Mouse (Mus musculus) MEL (cell line): ENCODE measurements around the gene Defb20. TPM values are rescaled to one million over a fixed set of nuclear protein-coding genes. Genes with fewer than 3 reads are reported as not detected.

Experiments used
- DNase-seq: peaks from one replicate; pipeline ENCODE4 v3.0.0; 2011; ENCODE audit warnings: low read depth, low spot score
- H3K27ac ChIP-seq: 2 replicates; pipeline ENCODE4 v1.5.1; 2012; ENCODE audit warnings: low read depth, mild to moderate bottlenecking, control low read depth, low read length, moderate library complexity; ENCODE audit not compliant: control insufficient read depth
- H3K27me3 ChIP-seq, 2 experiments: fragments of 150-350 bp in 1 of 2; sonication (generic) in 1 of 2; 2 replicates each; pipeline ENCODE4 v1.6.1; 2012; ENCODE audit warnings: low read length in 2 of 2, mild to moderate bottlenecking in 2 of 2, improper control_type of control experiment in 1 of 2, moderate library complexity in 1 of 2; ENCODE audit not compliant: insufficient read depth in 2 of 2, control insufficient read depth in 1 of 2
- H3K36me3 ChIP-seq, 2 experiments: 2 replicates each; pipeline ENCODE4 v1.6.1; 2012 to 2014; ENCODE audit warnings: low read length in 2 of 2, improper control_type of control experiment in 1 of 2, inconsistent platforms in 1 of 2, mild to moderate bottlenecking in 1 of 2; ENCODE audit not compliant: insufficient read depth in 2 of 2, control insufficient read depth in 1 of 2
- H3K4me1 ChIP-seq, 2 experiments: fragments of 150-350 bp in 1 of 2; sonication (generic) in 1 of 2; 2 replicates each; pipeline ENCODE4 v1.6.1; 2012; ENCODE audit warnings: low read length in 2 of 2, improper control_type of control experiment in 1 of 2, mild to moderate bottlenecking in 1 of 2; ENCODE audit not compliant: insufficient read depth in 2 of 2, control insufficient read depth in 1 of 2
- H3K4me3 ChIP-seq, 2 experiments: fragments of 150-350 bp in 1 of 2; sonication (generic) in 1 of 2; 2 replicates each; pipeline ENCODE4 v1.5.1; 2012; ENCODE audit warnings: low read depth in 2 of 2, low read length in 2 of 2, mild to moderate bottlenecking in 2 of 2, moderate library complexity in 2 of 2, control low read depth in 1 of 2, improper control_type of control experiment in 1 of 2; ENCODE audit not compliant: control insufficient read depth in 1 of 2, insufficient read depth in 1 of 2
- H3K79me2 ChIP-seq: 2 replicates; pipeline ENCODE4 v1.6.1; 2012; ENCODE audit warnings: mild to moderate bottlenecking, low read length, moderate library complexity; ENCODE audit not compliant: control insufficient read depth, poor library complexity, insufficient read depth
- H3K9ac ChIP-seq: 2 replicates; pipeline ENCODE4 v1.6.1; 2012; ENCODE audit warnings: low read depth, mild to moderate bottlenecking, control low read depth, low read length, moderate library complexity; ENCODE audit not compliant: control insufficient read depth, poor library complexity, severe bottlenecking
- H3K9me3 ChIP-seq: fragments of 150-350 bp; sonication (generic); replicated peaks from 2 replicates; pipeline ENCODE4 v1.6.1; 2012; ENCODE audit warnings: mild to moderate bottlenecking, low read length, improper control_type of control experiment, moderate library complexity; ENCODE audit not compliant: insufficient read depth
- CTCF ChIP-seq, 3 experiments: IDR thresholded peaks in 2 of 3; conservative IDR thresholded peaks in 1 of 3; 2 replicates each; pipeline ENCODE4 v1.5.1; 2011 to 2012; ENCODE audit warnings: low read length in 3 of 3, low read depth in 2 of 3, mild to moderate bottlenecking in 2 of 3, improper control_type of control experiment in 1 of 3, inconsistent platforms in 1 of 3, mixed read lengths in 1 of 3, moderate library complexity in 1 of 3; ENCODE audit not compliant: control insufficient read depth in 1 of 3, insufficient read depth in 1 of 3, poor library complexity in 1 of 3, severe bottlenecking in 1 of 3
- E2F4 ChIP-seq: IDR thresholded peaks from 2 replicates; pipeline ENCODE4 v1.6.1; 2011; ENCODE audit warnings: low read depth, low read length, improper control_type of control experiment, borderline replicate concordance
- EP300 ChIP-seq, 2 experiments: IDR thresholded peaks; 2 replicates each; pipeline ENCODE4 v1.6.1; 2011; ENCODE audit warnings: improper control_type of control experiment in 2 of 2, low read length in 2 of 2, low read depth in 1 of 2, mild to moderate bottlenecking in 1 of 2
- ETS1 ChIP-seq: IDR thresholded peaks from 2 replicates; pipeline ENCODE4 v1.6.1; 2012; ENCODE audit warnings: low read depth, mild to moderate bottlenecking, inconsistent platforms, low read length, improper control_type of control experiment, moderate library complexity
- HCFC1 ChIP-seq: IDR thresholded peaks from 2 replicates; pipeline ENCODE4 v1.6.1; 2012; ENCODE audit warnings: low read depth, mild to moderate bottlenecking, inconsistent platforms, low read length, improper control_type of control experiment, moderate library complexity
- KAT2A ChIP-seq: conservative IDR thresholded peaks from 2 replicates; pipeline ENCODE4 v1.6.1; 2012; ENCODE audit warnings: low read depth, low read length, improper control_type of control experiment, inconsistent platforms
- MAFK ChIP-seq: IDR thresholded peaks from 2 replicates; pipeline ENCODE4 v1.6.1; 2011; ENCODE audit warnings: low read depth, mild to moderate bottlenecking, low read length, improper control_type of control experiment, borderline replicate concordance
- MEF2A ChIP-seq: IDR thresholded peaks from 2 replicates; pipeline ENCODE4 v1.6.1; 2014; ENCODE audit warnings: low read depth, mild to moderate bottlenecking, inconsistent platforms, low read length, improper control_type of control experiment; ENCODE audit not compliant: poor library complexity, insufficient replicate concordance, severe bottlenecking; ENCODE audit errors: extremely low read depth
- MYC ChIP-seq: IDR thresholded peaks from 2 replicates; pipeline ENCODE4 v1.6.1; 2011; ENCODE audit warnings: low read depth, mild to moderate bottlenecking, low read length, improper control_type of control experiment, moderate library complexity
- NRF1 ChIP-seq: IDR thresholded peaks from 2 replicates; pipeline ENCODE4 v1.6.1; 2014; ENCODE audit warnings: low read depth, mild to moderate bottlenecking, inconsistent platforms, low read length, improper control_type of control experiment, moderate library complexity; ENCODE audit not compliant: poor library complexity, insufficient read depth, severe bottlenecking
- POLR2A ChIP-seq, 2 experiments: IDR thresholded peaks; 2 replicates each; pipeline ENCODE4 v1.6.1; 2011 to 2012; ENCODE audit warnings: low read length in 2 of 2, mild to moderate bottlenecking in 2 of 2, control low read depth in 1 of 2, improper control_type of control experiment in 1 of 2, low read depth in 1 of 2, moderate library complexity in 1 of 2; ENCODE audit not compliant: control insufficient read depth in 1 of 2, insufficient read depth in 1 of 2, poor library complexity in 1 of 2
- POLR2AphosphoS2 ChIP-seq: IDR thresholded peaks from 2 replicates; pipeline ENCODE4 v1.6.1; 2011; ENCODE audit warnings: low read length, improper control_type of control experiment
- POLR2AphosphoS5 ChIP-seq: IDR thresholded peaks from 2 replicates; pipeline ENCODE4 v1.6.1; 2012; ENCODE audit warnings: low read depth, borderline replicate concordance, mild to moderate bottlenecking, inconsistent platforms, low read length, moderate library complexity, mixed read lengths
- RAD21 ChIP-seq: IDR thresholded peaks from 2 replicates; pipeline ENCODE4 v1.6.1; 2011; ENCODE audit warnings: mild to moderate bottlenecking, low read depth, low read length, improper control_type of control experiment
- SIN3A ChIP-seq: IDR thresholded peaks from 2 replicates; pipeline ENCODE4 v1.6.1; 2012; ENCODE audit warnings: low read length, improper control_type of control experiment, inconsistent platforms
- SMC3 ChIP-seq: IDR thresholded peaks from 2 replicates; pipeline ENCODE4 v1.6.1; 2011; ENCODE audit warnings: low read depth, low read length, improper control_type of control experiment
- UBTF ChIP-seq: IDR thresholded peaks from 2 replicates; pipeline ENCODE4 v1.6.1; 2012; ENCODE audit warnings: low read depth, mild to moderate bottlenecking, inconsistent platforms, low read length, improper control_type of control experiment, moderate library complexity, borderline replicate concordance; ENCODE audit not compliant: insufficient read depth
- USF2 ChIP-seq, 2 experiments: IDR thresholded peaks; 2 replicates each; pipeline ENCODE4 v1.6.1; 2011 to 2012; ENCODE audit warnings: improper control_type of control experiment in 2 of 2, low read length in 2 of 2, borderline replicate concordance in 1 of 2, inconsistent platforms in 1 of 2, low read depth in 1 of 2, mild to moderate bottlenecking in 1 of 2; ENCODE audit not compliant: insufficient read depth in 1 of 2
- ZKSCAN1 ChIP-seq: IDR thresholded peaks from 2 replicates; pipeline ENCODE4 v1.6.1; 2012; ENCODE audit warnings: low read depth, mild to moderate bottlenecking, inconsistent platforms, low read length, improper control_type of control experiment, moderate library complexity
- ZNF384 ChIP-seq: IDR thresholded peaks from 2 replicates; pipeline ENCODE4 v1.6.1; 2012; ENCODE audit warnings: low read depth, mild to moderate bottlenecking, inconsistent platforms, low read length, improper control_type of control experiment
- polyA plus RNA-seq, 2 experiments: library from polyadenylated mRNA; stranded (reverse) in 1 of 2; unstranded in 1 of 2; fragments of >175 nt in 1 of 2; fragments of >200 nt in 1 of 2; gene quantifications; 2 replicates each; pipeline versions ENCODE4 v1.2.1 to v1.2.4; 2012; ENCODE audit warnings: low replicate concordance in 2 of 2, low read depth in 1 of 2; ENCODE audit not compliant: insufficient read length in 2 of 2, insufficient read depth in 1 of 2, missing spikeins in 1 of 2
- total RNA-seq: library from RNA; depleted of rRNA; stranded (reverse); fragments of 300-350 nt; gene quantifications from 2 replicates; pipeline ENCODE4 v1.2.3, GENCODE M21; 2012

Defb20 gene
- total and polyA plus RNA-seq, 3 experiments, result not detected

DNA sequence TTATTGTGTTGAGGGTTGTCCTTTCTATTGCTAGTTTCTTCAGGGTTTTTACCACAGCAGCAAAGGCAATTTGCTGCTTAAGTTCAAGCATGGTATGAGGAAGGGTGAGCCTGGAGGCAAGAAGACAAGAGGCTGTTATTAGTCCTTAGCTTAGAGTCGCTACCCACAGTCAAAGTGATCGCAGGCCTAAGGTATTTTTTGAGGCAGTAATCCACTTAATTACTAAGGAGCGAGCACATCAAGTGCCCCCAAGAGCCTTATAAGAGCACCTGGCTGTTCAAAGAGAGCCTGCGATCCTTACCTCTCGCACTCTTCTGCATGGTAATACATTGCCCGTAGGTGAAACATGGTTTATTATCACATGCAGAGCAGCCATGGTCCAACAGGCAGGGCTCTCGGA, 4.9 kb downstream of the Defb20 start:
- H3K4me3 ChIP-seq, result no peak overlapping the region

DNA sequence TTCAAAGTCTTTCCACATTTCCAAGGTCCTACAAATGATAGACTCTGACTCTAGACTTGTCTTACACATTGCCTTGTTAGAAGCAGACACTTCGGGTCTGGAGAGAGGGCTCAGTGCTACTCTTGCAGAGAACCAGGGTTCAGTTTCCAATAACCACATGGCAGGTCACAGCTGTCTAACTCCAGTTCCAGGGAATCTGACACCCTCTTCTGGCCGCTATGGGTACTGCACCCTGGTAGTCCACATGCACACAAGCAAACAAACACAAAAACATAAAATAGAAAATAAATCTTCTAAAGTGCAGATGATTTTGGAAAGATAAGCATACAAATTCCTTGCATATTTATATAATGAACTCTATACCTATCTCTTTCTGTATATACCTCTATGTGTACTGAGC, 10.2 kb downstream of the Defb20 start:
- no peak overlapping the region for H3K9ac ChIP-seq
- H3K79me2 ChIP-seq, result no peaks in the 10 kb centered on the region
- no peaks in the 10 kb centered on the region for H3K36me3 ChIP-seq
- no peaks in the 10 kb centered on the region for H3K9me3 ChIP-seq
- no peak for TF ChIP-seq NRF1
- TF ChIP-seq MYC, result no peak
- peak; percentile 46 to 71 (median 51) for TF ChIP-seq CTCF (IDR thresholded peaks at IDR 0.05 in 2 of 3, conservative IDR thresholded peaks at IDR 0.05 in 1 of 3; ENCODE audit: control insufficient read depth in 1 of 3, insufficient read depth in 1 of 3, low read depth in 2 of 3, low read length in 3 of 3, poor library complexity in 1 of 3, severe bottlenecking in 1 of 3)
- TF ChIP-seq RAD21, result peak; percentile 18; the same call in 1 of the 2 replicates
- peak; percentile 38 for TF ChIP-seq SMC3
- H3K27me3 ChIP-seq, result peaks cover 8% of the 10 kb centered on the region in 2 experiments; a peak in 3 of 4 replicates
- no peak overlapping the region for H3K27ac ChIP-seq
- no peaks in the 10 kb centered on the region for H3K4me1 ChIP-seq
- no peak overlapping the region for H3K4me3 ChIP-seq
- DNase-seq, result peak; percentile 38

More for the DNA sequence above, 4.9 kb downstream of the Defb20 start:
- no peak overlapping the region for H3K27ac ChIP-seq
- H3K9me3 ChIP-seq, result no peaks in the 10 kb centered on the region
- H3K4me1 ChIP-seq, result no peaks in the 10 kb centered on the region
- no peak for TF ChIP-seq USF2 (IDR thresholded peaks at IDR 0.05; ENCODE audit: borderline replicate concordance in 1 of 2, insufficient read depth in 1 of 2, low read depth in 1 of 2, low read length in 2 of 2)
- TF ChIP-seq KAT2A, result no peak
- no peak for TF ChIP-seq ZNF384
- no peak for TF ChIP-seq E2F4
- no peak for TF ChIP-seq HCFC1
- no peak for TF ChIP-seq SIN3A
- TF ChIP-seq ZKSCAN1, result no peak
- TF ChIP-seq EP300 (IDR thresholded peaks at IDR 0.05; ENCODE audit: low read depth in 1 of 2, low read length in 2 of 2), result no peak
- no peak for TF ChIP-seq UBTF
- TF ChIP-seq POLR2AphosphoS2, result no peak
- TF ChIP-seq POLR2AphosphoS5, result no peak
- no peak for TF ChIP-seq ETS1
- TF ChIP-seq NRF1, result no peak
- TF ChIP-seq MAFK, result no peak
- TF ChIP-seq POLR2A (IDR thresholded peaks at IDR 0.05; ENCODE audit: control insufficient read depth in 1 of 2, insufficient read depth in 1 of 2, low read depth in 1 of 2, low read length in 2 of 2, poor library complexity in 1 of 2), result no peak
- TF ChIP-seq MEF2A, result no peak
- no peaks in the 10 kb centered on the region for H3K79me2 ChIP-seq
- peaks cover 4 to 7% of the 10 kb centered on the region in 2 experiments for H3K27me3 ChIP-seq
- no peak overlapping the region for H3K9ac ChIP-seq
- no peak for DNase-seq
- H3K36me3 ChIP-seq, result no peaks in the 10 kb centered on the region
